ENCODE assay signal across 8 mouse cellular contexts in genomic region chr4:126661249-126661648, GRCm38 (mm10).
DNase-seq lines count a peak whose midpoint lies in the region.

No protein-coding gene starts in this region.

- peak; percentile 42 for DNase-seq in layer of hippocampus, adult 11-12 months (ENCODE audit: low spot score)
- DNase-seq in layer of hippocampus, adult 9-10 months (ENCODE audit: low spot score), result no peak
- peak; percentile 22 for DNase-seq in right cerebral cortex, postnatal 4 days
- DNase-seq in right cerebral cortex, postnatal 14 days, result no peak
- DNase-seq in cerebellum, postnatal 36 days, result peak; percentile 58 to 73
- peak; percentile 6 for DNase-seq in skeletal muscle tissue, adult 2 months (ENCODE audit: low read depth, low spot score)
- no peak for DNase-seq in spleen, postnatal 36 days (ENCODE audit: low spot score in 2 of 2)
- DNase-seq in ovary, postnatal 10 days (ENCODE audit: low spot score), result no peak

Comparison
In these comparisons a context has a peak if more than half of its experiments do, and no peak if none do; other contexts are left out.
1. DNase-seq: peak in layer of hippocampus, adult 11-12 months (single experiment), right cerebral cortex, postnatal 4 days (single experiment), cerebellum, postnatal 36 days (2 of 2) and skeletal muscle tissue, adult 2 months (single experiment); none in layer of hippocampus, adult 9-10 months (single experiment), right cerebral cortex, postnatal 14 days (single experiment), spleen, postnatal 36 days (0 of 2) and ovary, postnatal 10 days (single experiment).